Mouse (Mus musculus) MEL (cell line): ENCODE data around the gene Traf5. TPM values are rescaled to one million over a fixed set of nuclear protein-coding genes. Genes with fewer than 3 reads are reported as not detected.
A peak's percentile ranks its signal among the peaks of the same experiment; 100 is the strongest.

ENCODE experiments used
- DNase-seq: peaks from one replicate; pipeline ENCODE4 v3.0.0; 2011; ENCODE audit warnings: low read depth, low spot score
- H3K27ac ChIP-seq: 2 replicates; pipeline ENCODE4 v1.5.1; 2012; ENCODE audit warnings: low read depth, mild to moderate bottlenecking, control low read depth, low read length, moderate library complexity; ENCODE audit not compliant: control insufficient read depth
- H3K27me3 ChIP-seq, 2 experiments: fragments of 150-350 bp in 1 of 2; sonication (generic) in 1 of 2; 2 replicates each; pipeline ENCODE4 v1.6.1; 2012; ENCODE audit warnings: low read length in 2 of 2, mild to moderate bottlenecking in 2 of 2, improper control_type of control experiment in 1 of 2, moderate library complexity in 1 of 2; ENCODE audit not compliant: insufficient read depth in 2 of 2, control insufficient read depth in 1 of 2
- H3K36me3 ChIP-seq, 2 experiments: 2 replicates each; pipeline ENCODE4 v1.6.1; 2012 to 2014; ENCODE audit warnings: low read length in 2 of 2, improper control_type of control experiment in 1 of 2, inconsistent platforms in 1 of 2, mild to moderate bottlenecking in 1 of 2; ENCODE audit not compliant: insufficient read depth in 2 of 2, control insufficient read depth in 1 of 2
- H3K4me1 ChIP-seq, 2 experiments: fragments of 150-350 bp in 1 of 2; sonication (generic) in 1 of 2; 2 replicates each; pipeline ENCODE4 v1.6.1; 2012; ENCODE audit warnings: low read length in 2 of 2, improper control_type of control experiment in 1 of 2, mild to moderate bottlenecking in 1 of 2; ENCODE audit not compliant: insufficient read depth in 2 of 2, control insufficient read depth in 1 of 2
- H3K4me3 ChIP-seq, 2 experiments: fragments of 150-350 bp in 1 of 2; sonication (generic) in 1 of 2; 2 replicates each; pipeline ENCODE4 v1.5.1; 2012; ENCODE audit warnings: low read depth in 2 of 2, low read length in 2 of 2, mild to moderate bottlenecking in 2 of 2, moderate library complexity in 2 of 2, control low read depth in 1 of 2, improper control_type of control experiment in 1 of 2; ENCODE audit not compliant: control insufficient read depth in 1 of 2, insufficient read depth in 1 of 2
- H3K79me2 ChIP-seq: 2 replicates; pipeline ENCODE4 v1.6.1; 2012; ENCODE audit warnings: mild to moderate bottlenecking, low read length, moderate library complexity; ENCODE audit not compliant: control insufficient read depth, poor library complexity, insufficient read depth
- H3K9ac ChIP-seq: 2 replicates; pipeline ENCODE4 v1.6.1; 2012; ENCODE audit warnings: low read depth, mild to moderate bottlenecking, control low read depth, low read length, moderate library complexity; ENCODE audit not compliant: control insufficient read depth, poor library complexity, severe bottlenecking
- H3K9me3 ChIP-seq: fragments of 150-350 bp; sonication (generic); replicated peaks from 2 replicates; pipeline ENCODE4 v1.6.1; 2012; ENCODE audit warnings: mild to moderate bottlenecking, low read length, improper control_type of control experiment, moderate library complexity; ENCODE audit not compliant: insufficient read depth
- BHLHE40 ChIP-seq: IDR thresholded peaks from 2 replicates; pipeline ENCODE4 v1.6.1; 2012; ENCODE audit warnings: low read depth, mild to moderate bottlenecking, inconsistent platforms, low read length, improper control_type of control experiment, borderline replicate concordance
- CHD1 ChIP-seq: IDR thresholded peaks from 2 replicates; pipeline ENCODE4 v1.6.1; 2012; ENCODE audit warnings: low read depth, mild to moderate bottlenecking, inconsistent platforms, low read length, improper control_type of control experiment
- E2F4 ChIP-seq: IDR thresholded peaks from 2 replicates; pipeline ENCODE4 v1.6.1; 2011; ENCODE audit warnings: low read depth, low read length, improper control_type of control experiment, borderline replicate concordance
- ELF1 ChIP-seq: IDR thresholded peaks from 2 replicates; pipeline ENCODE4 v1.6.1; 2014; ENCODE audit warnings: low read depth, mild to moderate bottlenecking, inconsistent platforms, low read length, improper control_type of control experiment, moderate library complexity
- ETS1 ChIP-seq: IDR thresholded peaks from 2 replicates; pipeline ENCODE4 v1.6.1; 2012; ENCODE audit warnings: low read depth, mild to moderate bottlenecking, inconsistent platforms, low read length, improper control_type of control experiment, moderate library complexity
- KAT2A ChIP-seq: conservative IDR thresholded peaks from 2 replicates; pipeline ENCODE4 v1.6.1; 2012; ENCODE audit warnings: low read depth, low read length, improper control_type of control experiment, inconsistent platforms
- MAX ChIP-seq: IDR thresholded peaks from 2 replicates; pipeline ENCODE4 v1.6.1; 2011; ENCODE audit warnings: low read length, improper control_type of control experiment
- MEF2A ChIP-seq: IDR thresholded peaks from 2 replicates; pipeline ENCODE4 v1.6.1; 2014; ENCODE audit warnings: low read depth, mild to moderate bottlenecking, inconsistent platforms, low read length, improper control_type of control experiment; ENCODE audit not compliant: poor library complexity, insufficient replicate concordance, severe bottlenecking; ENCODE audit errors: extremely low read depth
- MXI1 ChIP-seq: IDR thresholded peaks from 2 replicates; pipeline ENCODE4 v1.6.1; 2011; ENCODE audit warnings: mild to moderate bottlenecking, low read depth, low read length, improper control_type of control experiment
- MYB ChIP-seq: IDR thresholded peaks from 2 replicates; pipeline ENCODE4 v1.6.1; 2011; ENCODE audit warnings: mild to moderate bottlenecking, low read depth, low read length, improper control_type of control experiment
- MYC ChIP-seq: IDR thresholded peaks from 2 replicates; pipeline ENCODE4 v1.6.1; 2011; ENCODE audit warnings: low read depth, mild to moderate bottlenecking, low read length, improper control_type of control experiment, moderate library complexity
- NELFE ChIP-seq: IDR thresholded peaks from 2 replicates; pipeline ENCODE4 v1.6.1; 2011; ENCODE audit warnings: low read depth, low read length, improper control_type of control experiment
- POLR2A ChIP-seq, 2 experiments: IDR thresholded peaks; 2 replicates each; pipeline ENCODE4 v1.6.1; 2011 to 2012; ENCODE audit warnings: low read length in 2 of 2, mild to moderate bottlenecking in 2 of 2, control low read depth in 1 of 2, improper control_type of control experiment in 1 of 2, low read depth in 1 of 2, moderate library complexity in 1 of 2; ENCODE audit not compliant: control insufficient read depth in 1 of 2, insufficient read depth in 1 of 2, poor library complexity in 1 of 2
- POLR2AphosphoS2 ChIP-seq: IDR thresholded peaks from 2 replicates; pipeline ENCODE4 v1.6.1; 2011; ENCODE audit warnings: low read length, improper control_type of control experiment
- RAD21 ChIP-seq: IDR thresholded peaks from 2 replicates; pipeline ENCODE4 v1.6.1; 2011; ENCODE audit warnings: mild to moderate bottlenecking, low read depth, low read length, improper control_type of control experiment
- SMC3 ChIP-seq: IDR thresholded peaks from 2 replicates; pipeline ENCODE4 v1.6.1; 2011; ENCODE audit warnings: low read depth, low read length, improper control_type of control experiment
- TAL1 ChIP-seq: IDR thresholded peaks from 2 replicates; pipeline ENCODE4 v1.6.1; 2012; ENCODE audit warnings: mild to moderate bottlenecking, inconsistent platforms, low read length, moderate library complexity, mixed read lengths
- TBP ChIP-seq: IDR thresholded peaks from 2 replicates; pipeline ENCODE4 v1.8.0; 2011; ENCODE audit warnings: low read depth, low read length, improper control_type of control experiment
- UBTF ChIP-seq: IDR thresholded peaks from 2 replicates; pipeline ENCODE4 v1.6.1; 2012; ENCODE audit warnings: low read depth, mild to moderate bottlenecking, inconsistent platforms, low read length, improper control_type of control experiment, moderate library complexity, borderline replicate concordance; ENCODE audit not compliant: insufficient read depth
- USF1 ChIP-seq: IDR thresholded peaks from 2 replicates; pipeline ENCODE4 v1.6.1; 2014; ENCODE audit warnings: low read depth, mild to moderate bottlenecking, inconsistent platforms, low read length, improper control_type of control experiment, moderate library complexity
- ZKSCAN1 ChIP-seq: IDR thresholded peaks from 2 replicates; pipeline ENCODE4 v1.6.1; 2012; ENCODE audit warnings: low read depth, mild to moderate bottlenecking, inconsistent platforms, low read length, improper control_type of control experiment, moderate library complexity
- ZNF384 ChIP-seq: IDR thresholded peaks from 2 replicates; pipeline ENCODE4 v1.6.1; 2012; ENCODE audit warnings: low read depth, mild to moderate bottlenecking, inconsistent platforms, low read length, improper control_type of control experiment
- polyA plus RNA-seq, 2 experiments: library from polyadenylated mRNA; stranded (reverse) in 1 of 2; unstranded in 1 of 2; fragments of >175 nt in 1 of 2; fragments of >200 nt in 1 of 2; gene quantifications; 2 replicates each; pipeline versions ENCODE4 v1.2.1 to v1.2.4; 2012; ENCODE audit warnings: low replicate concordance in 2 of 2, low read depth in 1 of 2; ENCODE audit not compliant: insufficient read length in 2 of 2, insufficient read depth in 1 of 2, missing spikeins in 1 of 2
- total RNA-seq: library from RNA; depleted of rRNA; stranded (reverse); fragments of 300-350 nt; gene quantifications from 2 replicates; pipeline ENCODE4 v1.2.3, GENCODE M21; 2012

The Traf5 gene
- total and polyA plus RNA-seq, 3 experiments = 4.0 to 7.3 TPM; not detected in 1

- H3K27ac ChIP-seq = no peak overlapping the region
- TF ChIP-seq E2F4 = no peak
- TF ChIP-seq MAX = no peak
- no peak for TF ChIP-seq USF1
- TF ChIP-seq ETS1 = no peak
- TF ChIP-seq TBP = no peak
- no peak; the same call in 1 of the 2 replicates for TF ChIP-seq RAD21
- TF ChIP-seq ELF1 = no peak
- TF ChIP-seq TAL1 = no peak
- TF ChIP-seq SMC3 = no peak
- no peak for TF ChIP-seq POLR2AphosphoS2
- no peak for TF ChIP-seq NELFE
- TF ChIP-seq ZNF384 = no peak
- no peak for TF ChIP-seq KAT2A
- TF ChIP-seq MYB = no peak
- no peak for TF ChIP-seq POLR2A (IDR thresholded peaks at IDR 0.05; ENCODE audit: control insufficient read depth in 1 of 2, insufficient read depth in 1 of 2, low read depth in 1 of 2, low read length in 2 of 2, poor library complexity in 1 of 2)
- no peaks in the 10 kb centered on the region for H3K9me3 ChIP-seq
- no peaks in the 10 kb centered on the region for H3K79me2 ChIP-seq
- no peaks in the 10 kb centered on the region; a peak in 1 of 4 replicates for H3K36me3 ChIP-seq
- no peak overlapping the region for H3K9ac ChIP-seq
- DNase-seq = peak; percentile 21
- no peaks in the 10 kb centered on the region for H3K27me3 ChIP-seq
- H3K4me3 ChIP-seq = no peak overlapping the region
- no peaks in the 10 kb centered on the region for H3K4me1 ChIP-seq
Measured at GRCm38 (mm10) chr1:192070618-192071051, 21.7 kb downstream of the Traf5 start.

GRCm38 (mm10) chr1:192069971-192070591 lies 22.3 kb downstream of the Traf5 start:
- Histone ChIP-seq H3K27ac (no peak overlapping the region), H3K4me3 (no peak overlapping the region)
- DNase-seq = no peak

More at GRCm38 (mm10) chr1:192069971-192070591, 22.3 kb downstream of the Traf5 start:
- Histone ChIP-seq H3K4me1 (no peaks in the 10 kb centered on the region), H3K36me3 (no peaks in the 10 kb centered on the region; a peak in 1 of 4 replicates), H3K27me3 (no peaks in the 10 kb centered on the region), H3K9me3 (no peaks in the 10 kb centered on the region), H3K79me2 (no peaks in the 10 kb centered on the region), H3K9ac (no peak overlapping the region)
- TF ChIP-seq MXI1 (no peak), MEF2A (no peak), MYC (no peak), RAD21 (no peak), UBTF (no peak), BHLHE40 (no peak), CHD1 (no peak), ZKSCAN1 (no peak), USF1 (no peak)
